Mouse (Mus musculus): ENCODE results near the gene Gadl1. TPM values are rescaled to one million over a fixed set of nuclear protein-coding genes. Genes with fewer than 3 reads are reported as not detected.

Gene Gadl1
- polyA plus RNA-seq (2012; fragmentation: generic; extraction: Trizol), result 3.6 TPM

DNA sequence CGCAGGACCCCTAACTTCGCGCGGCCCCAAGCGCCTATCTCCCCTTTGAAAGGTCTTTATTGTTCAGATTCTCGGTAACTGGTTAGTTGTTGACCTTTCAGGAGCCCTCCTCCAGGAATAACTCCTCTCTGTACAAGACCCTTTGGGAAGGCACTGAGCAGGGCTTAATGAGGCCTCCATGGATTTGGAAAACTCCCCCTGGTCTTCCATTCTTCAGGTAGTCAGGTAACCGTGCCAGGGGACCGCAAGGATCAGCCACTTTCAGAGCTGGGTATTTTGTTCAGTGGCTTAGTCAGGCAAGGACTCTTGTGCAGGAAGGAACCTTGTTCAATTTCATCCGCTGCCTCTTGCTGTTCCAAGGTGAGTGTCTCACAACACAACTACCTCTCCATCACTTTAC is at the start of gene Gadl1:
Gadl1 (plus strand) TSS at position 301 of the 400 bp plus-strand sequence.
- no peak within 1 kb of the TSS for H3K4me3 ChIP-seq
- H3ac ChIP-seq (ENCODE audit: control insufficient read depth, insufficient read length), result no peak within 1 kb of the TSS
- no peaks in the 10 kb centered on the region for H3K27me3 ChIP-seq (ENCODE audit: control insufficient read depth, insufficient read depth, insufficient read length)
- no peaks in the 10 kb centered on the region for H3K36me3 ChIP-seq (ENCODE audit: control insufficient read depth, insufficient read depth)
- H3K79me2 ChIP-seq (ENCODE audit: control insufficient read depth, insufficient read depth), result no peaks in the 10 kb centered on the region
- TF ChIP-seq TCF12 (IDR thresholded peaks at IDR 0.05; ENCODE audit: insufficient read depth, poor library complexity, severe bottlenecking), result no peak
- no peak for TF ChIP-seq MAX (IDR thresholded peaks at IDR 0.05; ENCODE audit: low read depth)
- no peak for TF ChIP-seq REST (IDR thresholded peaks at IDR 0.05; ENCODE audit: insufficient read depth, insufficient read length)
- TF ChIP-seq SRF (IDR thresholded peaks at IDR 0.05; ENCODE audit: control insufficient read depth, insufficient read length, low read depth), result no peak
- no peak for TF ChIP-seq MYOG (IDR thresholded peaks at IDR 0.05; ENCODE audit: control insufficient read depth in 1 of 3, insufficient read depth in 1 of 3, insufficient read length in 2 of 3, low read depth in 2 of 3)
- no peak for TF ChIP-seq USF1 (IDR thresholded peaks at IDR 0.05; ENCODE audit: low read depth)
- TF ChIP-seq POLR2AphosphoS2 (IDR thresholded peaks at IDR 0.05; ENCODE audit: insufficient read length, low read depth), result no peak
- no peak for TF ChIP-seq POLR2A (IDR thresholded peaks at IDR 0.05; ENCODE audit: insufficient read length, low read depth)
- no peak for TF ChIP-seq E2F4 (IDR thresholded peaks at IDR 0.05; ENCODE audit: insufficient read depth)
- TF ChIP-seq TCF3 (IDR thresholded peaks at IDR 0.05; ENCODE audit: insufficient read length, low read depth), result no peak
- no peak for TF ChIP-seq CEBPB (IDR thresholded peaks at IDR 0.05; ENCODE audit: insufficient read depth, poor library complexity, severe bottlenecking)
- TF ChIP-seq MYOD1 (IDR thresholded peaks at IDR 0.05; ENCODE audit: control insufficient read depth in 1 of 3, insufficient read length in 2 of 3, low read depth in 2 of 3), result no peak
- H3K4me2 ChIP-seq (ENCODE audit: low read depth), result no peak within 1 kb of the TSS

DNA sequence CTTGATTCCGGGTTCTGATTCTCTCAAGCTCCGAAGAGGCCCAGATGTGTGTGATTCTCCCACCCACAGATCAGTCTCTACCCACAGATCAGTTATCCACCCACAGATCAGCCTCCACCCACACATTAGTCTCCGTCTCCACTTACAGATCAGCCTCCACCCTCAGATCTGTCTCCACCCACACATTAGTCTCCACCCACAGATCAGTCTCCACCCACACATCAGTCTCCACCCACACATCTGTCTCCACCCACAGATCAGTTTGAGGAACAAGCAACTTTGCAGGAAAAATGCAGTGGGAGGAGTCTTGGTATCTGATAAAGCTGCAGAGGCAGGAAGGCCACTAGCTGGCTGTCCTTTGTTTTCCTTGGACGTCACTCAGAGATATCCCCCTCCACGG is 46.5 kb upstream of the Gadl1 start:
- H3K36me3 ChIP-seq (ENCODE audit: control insufficient read depth, insufficient read depth), result no peaks in the 10 kb centered on the region
- no peak overlapping the region for H3K4me3 ChIP-seq
- no peaks in the 10 kb centered on the region for H3K27me3 ChIP-seq (ENCODE audit: control insufficient read depth, insufficient read depth, insufficient read length)
- no peaks in the 10 kb centered on the region for H3K79me2 ChIP-seq (ENCODE audit: control insufficient read depth, insufficient read depth)
- no peak overlapping the region for H3K4me2 ChIP-seq (ENCODE audit: low read depth)
- TF ChIP-seq E2F4 (IDR thresholded peaks at IDR 0.05; ENCODE audit: insufficient read depth) (no peak), TCF12 (IDR thresholded peaks at IDR 0.05; ENCODE audit: insufficient read depth, poor library complexity, severe bottlenecking) (no peak), CEBPB (IDR thresholded peaks at IDR 0.05; ENCODE audit: insufficient read depth, poor library complexity, severe bottlenecking) (no peak), MYOG (IDR thresholded peaks at IDR 0.05; ENCODE audit: control insufficient read depth in 1 of 3, insufficient read depth in 1 of 3, insufficient read length in 2 of 3, low read depth in 2 of 3) (no peak), POLR2AphosphoS2 (IDR thresholded peaks at IDR 0.05; ENCODE audit: insufficient read length, low read depth) (no peak), MYOD1 (IDR thresholded peaks at IDR 0.05; ENCODE audit: control insufficient read depth in 1 of 3, insufficient read length in 2 of 3, low read depth in 2 of 3) (no peak), MAX (IDR thresholded peaks at IDR 0.05; ENCODE audit: low read depth) (no peak), USF1 (IDR thresholded peaks at IDR 0.05; ENCODE audit: low read depth) (no peak), POLR2A (IDR thresholded peaks at IDR 0.05; ENCODE audit: insufficient read length, low read depth) (no peak), SRF (IDR thresholded peaks at IDR 0.05; ENCODE audit: control insufficient read depth, insufficient read length, low read depth) (no peak), REST (IDR thresholded peaks at IDR 0.05; ENCODE audit: insufficient read depth, insufficient read length) (no peak), TCF3 (IDR thresholded peaks at IDR 0.05; ENCODE audit: insufficient read length, low read depth) (no peak)
- no peak overlapping the region for H3ac ChIP-seq (ENCODE audit: control insufficient read depth, insufficient read length)

DNA sequence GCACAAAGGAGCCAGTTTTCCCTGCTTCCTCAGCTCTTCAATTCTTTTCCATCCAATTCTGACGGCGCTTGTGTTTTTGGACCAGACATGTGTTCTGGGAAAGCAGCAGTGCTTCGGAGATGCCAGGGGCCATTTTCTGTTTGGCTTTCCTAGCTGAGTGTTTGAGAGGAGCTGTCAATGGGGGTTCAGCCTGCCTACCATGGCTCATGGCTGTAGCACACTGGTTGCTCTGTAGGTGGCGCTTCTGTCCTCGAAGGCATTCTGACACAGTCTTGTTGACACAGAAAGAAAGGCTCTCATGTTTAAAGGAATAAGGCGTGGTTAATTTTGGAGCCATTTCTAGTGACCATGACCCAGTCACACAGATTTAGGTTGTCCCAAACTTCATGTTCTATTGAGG is 45.9 kb upstream of the Gadl1 start:
- Histone ChIP-seq H3K27me3 (ENCODE audit: control insufficient read depth, insufficient read depth, insufficient read length) (no peaks in the 10 kb centered on the region), H3K79me2 (ENCODE audit: control insufficient read depth, insufficient read depth) (no peaks in the 10 kb centered on the region), H3ac (ENCODE audit: control insufficient read depth, insufficient read length) (no peak overlapping the region), H3K36me3 (ENCODE audit: control insufficient read depth, insufficient read depth) (no peaks in the 10 kb centered on the region), H3K4me2 (ENCODE audit: low read depth) (no peak overlapping the region), H3K4me3 (no peak overlapping the region)
- TF ChIP-seq MYOG (IDR thresholded peaks at IDR 0.05; ENCODE audit: control insufficient read depth in 1 of 3, insufficient read depth in 1 of 3, insufficient read length in 2 of 3, low read depth in 2 of 3) (no peak), E2F4 (IDR thresholded peaks at IDR 0.05; ENCODE audit: insufficient read depth) (no peak), POLR2A (IDR thresholded peaks at IDR 0.05; ENCODE audit: insufficient read length, low read depth) (no peak), CEBPB (IDR thresholded peaks at IDR 0.05; ENCODE audit: insufficient read depth, poor library complexity, severe bottlenecking) (no peak), REST (IDR thresholded peaks at IDR 0.05; ENCODE audit: insufficient read depth, insufficient read length) (no peak), MYOD1 (IDR thresholded peaks at IDR 0.05; ENCODE audit: control insufficient read depth in 1 of 3, insufficient read length in 2 of 3, low read depth in 2 of 3) (no peak), TCF12 (IDR thresholded peaks at IDR 0.05; ENCODE audit: insufficient read depth, poor library complexity, severe bottlenecking) (no peak), POLR2AphosphoS2 (IDR thresholded peaks at IDR 0.05; ENCODE audit: insufficient read length, low read depth) (no peak), USF1 (IDR thresholded peaks at IDR 0.05; ENCODE audit: low read depth) (no peak), MAX (IDR thresholded peaks at IDR 0.05; ENCODE audit: low read depth) (no peak), TCF3 (IDR thresholded peaks at IDR 0.05; ENCODE audit: insufficient read length, low read depth) (no peak)

DNA sequence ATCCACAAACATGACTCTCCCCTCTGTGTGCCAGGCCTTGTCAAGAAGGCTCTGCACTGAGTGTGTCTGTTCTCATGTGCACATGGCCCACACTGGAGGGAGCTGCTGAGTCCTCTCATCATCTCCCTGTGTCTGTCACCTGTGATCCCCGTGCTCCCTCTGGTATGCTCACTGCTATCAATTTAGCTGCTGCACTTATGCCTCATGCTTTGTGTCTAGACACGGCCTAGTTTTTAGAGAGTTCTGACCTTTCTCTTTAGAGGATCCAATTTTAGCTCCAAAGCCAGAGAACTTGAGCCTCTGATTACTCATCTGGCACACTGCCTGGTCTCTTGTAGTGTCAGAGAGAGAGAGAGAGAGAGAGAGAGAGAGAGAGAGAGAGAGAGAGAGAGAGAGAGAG is 42.0 kb upstream of the Gadl1 start:
- Histone ChIP-seq H3K36me3 (ENCODE audit: control insufficient read depth, insufficient read depth) (no peaks in the 10 kb centered on the region), H3K4me2 (ENCODE audit: low read depth) (peak overlapping the region; percentile 20), H3K79me2 (ENCODE audit: control insufficient read depth, insufficient read depth) (no peaks in the 10 kb centered on the region), H3K27me3 (ENCODE audit: control insufficient read depth, insufficient read depth, insufficient read length) (no peaks in the 10 kb centered on the region), H3K4me3 (no peak overlapping the region), H3ac (ENCODE audit: control insufficient read depth, insufficient read length) (no peak overlapping the region)
- TF ChIP-seq TCF3 (IDR thresholded peaks at IDR 0.05; ENCODE audit: insufficient read length, low read depth) (no peak), POLR2A (IDR thresholded peaks at IDR 0.05; ENCODE audit: insufficient read length, low read depth) (no peak), MAX (IDR thresholded peaks at IDR 0.05; ENCODE audit: low read depth) (no peak), POLR2AphosphoS2 (IDR thresholded peaks at IDR 0.05; ENCODE audit: insufficient read length, low read depth) (no peak), MYOD1 (IDR thresholded peaks at IDR 0.05; ENCODE audit: control insufficient read depth in 1 of 3, insufficient read length in 2 of 3, low read depth in 2 of 3) (peak in 2 of 3 experiments; percentile 22 to 88)

DNA sequence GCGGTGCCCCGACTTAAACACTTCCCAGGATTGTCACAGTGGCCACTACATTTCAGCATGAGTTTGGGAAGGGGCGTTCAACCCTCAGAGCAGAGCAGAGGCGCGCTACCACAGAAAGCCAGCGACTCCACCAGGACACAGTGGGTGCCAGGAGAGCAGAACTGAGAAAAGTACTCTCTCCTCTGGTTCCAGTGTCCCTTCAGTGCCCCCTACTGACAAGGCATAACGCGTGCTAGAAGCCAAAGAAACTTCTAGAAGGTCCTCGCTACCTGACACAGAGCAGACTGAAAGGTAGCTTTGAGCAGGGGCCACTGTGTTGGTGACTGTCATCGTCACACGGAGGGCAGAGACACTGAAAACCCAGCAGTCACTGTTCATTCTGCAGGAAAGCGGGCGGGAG is 39.1 kb upstream of the Gadl1 start:
- no peak overlapping the region for H3K4me2 ChIP-seq (ENCODE audit: low read depth)
- no peaks in the 10 kb centered on the region for H3K27me3 ChIP-seq (ENCODE audit: control insufficient read depth, insufficient read depth, insufficient read length)
- H3K79me2 ChIP-seq (ENCODE audit: control insufficient read depth, insufficient read depth), result no peaks in the 10 kb centered on the region
- H3K4me3 ChIP-seq, result no peak overlapping the region
- no peaks in the 10 kb centered on the region for H3K36me3 ChIP-seq (ENCODE audit: control insufficient read depth, insufficient read depth)
- H3ac ChIP-seq (ENCODE audit: control insufficient read depth, insufficient read length), result no peak overlapping the region
- no peak for TF ChIP-seq POLR2AphosphoS2 (IDR thresholded peaks at IDR 0.05; ENCODE audit: insufficient read length, low read depth)
- no peak for TF ChIP-seq SRF (IDR thresholded peaks at IDR 0.05; ENCODE audit: control insufficient read depth, insufficient read length, low read depth)
- TF ChIP-seq REST (IDR thresholded peaks at IDR 0.05; ENCODE audit: insufficient read depth, insufficient read length), result no peak
- TF ChIP-seq CEBPB (IDR thresholded peaks at IDR 0.05; ENCODE audit: insufficient read depth, poor library complexity, severe bottlenecking), result no peak
- TF ChIP-seq USF1 (IDR thresholded peaks at IDR 0.05; ENCODE audit: low read depth), result no peak
- no peak for TF ChIP-seq MAX (IDR thresholded peaks at IDR 0.05; ENCODE audit: low read depth)
- no peak for TF ChIP-seq MYOD1 (IDR thresholded peaks at IDR 0.05; ENCODE audit: control insufficient read depth in 1 of 3, insufficient read length in 2 of 3, low read depth in 2 of 3)
- no peak for TF ChIP-seq E2F4 (IDR thresholded peaks at IDR 0.05; ENCODE audit: insufficient read depth)
- no peak for TF ChIP-seq MYOG (IDR thresholded peaks at IDR 0.05; ENCODE audit: control insufficient read depth in 1 of 3, insufficient read depth in 1 of 3, insufficient read length in 2 of 3, low read depth in 2 of 3)
- TF ChIP-seq POLR2A (IDR thresholded peaks at IDR 0.05; ENCODE audit: insufficient read length, low read depth), result no peak
- no peak for TF ChIP-seq TCF12 (IDR thresholded peaks at IDR 0.05; ENCODE audit: insufficient read depth, poor library complexity, severe bottlenecking)
- TF ChIP-seq TCF3 (IDR thresholded peaks at IDR 0.05; ENCODE audit: insufficient read length, low read depth), result no peak
